Mouse (Mus musculus): ENCODE data around the gene Ell2. TPM values are rescaled to one million over a fixed set of nuclear protein-coding genes. Genes with fewer than 3 reads are reported as not detected.

Gene Ell2
- polyA plus RNA-seq, 1 experiment from 2014 or later = 4.3 TPM

- 79% methylated on average over 5 of the region's 5 CpGs for WGBS
- Histone ChIP-seq H3K36me3 (ENCODE audit: control insufficient read depth, insufficient read depth, low read length) (no peaks in the 10 kb centered on the region), H3K9ac (ENCODE audit: low read depth, low read length) (no peak overlapping the region), H3K4me1 (ENCODE audit: control insufficient read depth, insufficient read depth, low read length) (peaks cover 3% of the 10 kb centered on the region), H3K4me2 (ENCODE audit: low read depth, low read length) (no peak overlapping the region), H3K27me3 (replicated peaks; ENCODE audit: control insufficient read depth, insufficient read depth, low read length) (no peaks in the 10 kb centered on the region), H3K27ac (ENCODE audit: low read length) (no peak overlapping the region), H3K4me3 (ENCODE audit: low read length) (no peak overlapping the region), H3K9me3 (ENCODE audit: control insufficient read depth, low read length) (no peaks in the 10 kb centered on the region)
- ATAC-seq = no peak
Observed at GRCm38 (mm10) chr13:75754398-75754797, 47.8 kb downstream of the Ell2 start.

- WGBS = 95% methylated on average over 4 of the region's 4 CpGs
- Histone ChIP-seq H3K4me1 (ENCODE audit: control insufficient read depth, insufficient read depth, low read length) (no peaks in the 10 kb centered on the region), H3K27ac (ENCODE audit: low read length) (no peak overlapping the region), H3K9ac (ENCODE audit: low read depth, low read length) (no peak overlapping the region), H3K27me3 (replicated peaks; ENCODE audit: control insufficient read depth, insufficient read depth, low read length) (no peaks in the 10 kb centered on the region), H3K4me3 (ENCODE audit: low read length) (no peak overlapping the region), H3K4me2 (ENCODE audit: low read depth, low read length) (no peak overlapping the region), H3K36me3 (ENCODE audit: control insufficient read depth, insufficient read depth, low read length) (no peaks in the 10 kb centered on the region), H3K9me3 (ENCODE audit: control insufficient read depth, low read length) (no peaks in the 10 kb centered on the region)
- ATAC-seq = no peak
Observed at GRCm38 (mm10) chr13:75760859-75761548, 54.4 kb downstream of the Ell2 start.

- H3K4me1 ChIP-seq (ENCODE audit: control insufficient read depth, insufficient read depth, low read length) = no peaks in the 10 kb centered on the region
- H3K27me3 ChIP-seq (replicated peaks; ENCODE audit: control insufficient read depth, insufficient read depth, low read length) = no peaks in the 10 kb centered on the region
- H3K4me2 ChIP-seq (ENCODE audit: low read depth, low read length) = no peak overlapping the region
- ATAC-seq = no peak
- H3K9ac ChIP-seq (ENCODE audit: low read depth, low read length) = no peak overlapping the region
- no peaks in the 10 kb centered on the region for H3K36me3 ChIP-seq (ENCODE audit: control insufficient read depth, insufficient read depth, low read length)
- 87% methylated on average over 4 of the region's 4 CpGs for WGBS
- H3K9me3 ChIP-seq (ENCODE audit: control insufficient read depth, low read length) = no peaks in the 10 kb centered on the region
- H3K27ac ChIP-seq (ENCODE audit: low read length) = no peak overlapping the region
- H3K4me3 ChIP-seq (ENCODE audit: low read length) = no peak overlapping the region
Observed at GRCm38 (mm10) chr13:75762759-75763158, 56.2 kb downstream of the Ell2 start.

- H3K4me1 ChIP-seq (ENCODE audit: control insufficient read depth, insufficient read depth, low read length) = no peaks in the 10 kb centered on the region
- 52% methylated on average over 3 of the region's 3 CpGs for WGBS
- no peak overlapping the region for H3K4me2 ChIP-seq (ENCODE audit: low read depth, low read length)
- H3K27me3 ChIP-seq (replicated peaks; ENCODE audit: control insufficient read depth, insufficient read depth, low read length) = no peaks in the 10 kb centered on the region
- H3K9ac ChIP-seq (ENCODE audit: low read depth, low read length) = no peak overlapping the region
- H3K27ac ChIP-seq (ENCODE audit: low read length) = no peak overlapping the region
- H3K9me3 ChIP-seq (ENCODE audit: control insufficient read depth, low read length) = no peaks in the 10 kb centered on the region
- no peaks in the 10 kb centered on the region for H3K36me3 ChIP-seq (ENCODE audit: control insufficient read depth, insufficient read depth, low read length)
- H3K4me3 ChIP-seq (ENCODE audit: low read length) = no peak overlapping the region
- ATAC-seq = no peak
Observed at GRCm38 (mm10) chr13:75763280-75763679, 56.7 kb downstream of the Ell2 start.

- WGBS = 67% methylated on average over 1 of the region's 1 CpGs
- no peak for ATAC-seq
- Histone ChIP-seq H3K4me3 (ENCODE audit: low read length) (no peak overlapping the region), H3K36me3 (ENCODE audit: control insufficient read depth, insufficient read depth, low read length) (no peaks in the 10 kb centered on the region), H3K27me3 (replicated peaks; ENCODE audit: control insufficient read depth, insufficient read depth, low read length) (no peaks in the 10 kb centered on the region), H3K9me3 (ENCODE audit: control insufficient read depth, low read length) (no peaks in the 10 kb centered on the region), H3K27ac (ENCODE audit: low read length) (no peak overlapping the region), H3K4me1 (ENCODE audit: control insufficient read depth, insufficient read depth, low read length) (no peaks in the 10 kb centered on the region), H3K4me2 (ENCODE audit: low read depth, low read length) (no peak overlapping the region), H3K9ac (ENCODE audit: low read depth, low read length) (no peak overlapping the region)
Observed at GRCm38 (mm10) chr13:75765742-75766141, 59.2 kb downstream of the Ell2 start.

- H3K4me3 ChIP-seq (ENCODE audit: low read length) = no peak overlapping the region
- WGBS = 68% methylated on average over 5 of the region's 5 CpGs
- H3K27me3 ChIP-seq (replicated peaks; ENCODE audit: control insufficient read depth, insufficient read depth, low read length) = no peaks in the 10 kb centered on the region
- ATAC-seq = no peak
- H3K27ac ChIP-seq (ENCODE audit: low read length) = no peak overlapping the region
- no peak overlapping the region for H3K4me2 ChIP-seq (ENCODE audit: low read depth, low read length)
- H3K9me3 ChIP-seq (ENCODE audit: control insufficient read depth, low read length) = no peaks in the 10 kb centered on the region
- H3K36me3 ChIP-seq (ENCODE audit: control insufficient read depth, insufficient read depth, low read length) = no peaks in the 10 kb centered on the region
- no peaks in the 10 kb centered on the region for H3K4me1 ChIP-seq (ENCODE audit: control insufficient read depth, insufficient read depth, low read length)
- H3K9ac ChIP-seq (ENCODE audit: low read depth, low read length) = no peak overlapping the region
Observed at GRCm38 (mm10) chr13:75766238-75766637, 59.7 kb downstream of the Ell2 start.

- Histone ChIP-seq H3K4me1 (ENCODE audit: control insufficient read depth, insufficient read depth, low read length) (no peaks in the 10 kb centered on the region), H3K27me3 (replicated peaks; ENCODE audit: control insufficient read depth, insufficient read depth, low read length) (no peaks in the 10 kb centered on the region), H3K9me3 (ENCODE audit: control insufficient read depth, low read length) (no peaks in the 10 kb centered on the region), H3K4me3 (ENCODE audit: low read length) (no peak overlapping the region), H3K4me2 (ENCODE audit: low read depth, low read length) (no peak overlapping the region), H3K27ac (ENCODE audit: low read length) (no peak overlapping the region), H3K9ac (ENCODE audit: low read depth, low read length) (no peak overlapping the region), H3K36me3 (ENCODE audit: control insufficient read depth, insufficient read depth, low read length) (no peaks in the 10 kb centered on the region)
- ATAC-seq = no peak
- WGBS = 79% methylated on average over 2 of the region's 2 CpGs
Observed at GRCm38 (mm10) chr13:75766967-75767366, 60.4 kb downstream of the Ell2 start.

- H3K4me1 ChIP-seq (ENCODE audit: control insufficient read depth, insufficient read depth, low read length) = no peaks in the 10 kb centered on the region
- no peaks in the 10 kb centered on the region for H3K36me3 ChIP-seq (ENCODE audit: control insufficient read depth, insufficient read depth, low read length)
- H3K27me3 ChIP-seq (replicated peaks; ENCODE audit: control insufficient read depth, insufficient read depth, low read length) = no peaks in the 10 kb centered on the region
- no peak overlapping the region for H3K4me2 ChIP-seq (ENCODE audit: low read depth, low read length)
- no peak overlapping the region for H3K27ac ChIP-seq (ENCODE audit: low read length)
- ATAC-seq = no peak
- no peaks in the 10 kb centered on the region for H3K9me3 ChIP-seq (ENCODE audit: control insufficient read depth, low read length)
- H3K4me3 ChIP-seq (ENCODE audit: low read length) = no peak overlapping the region
- no peak overlapping the region for H3K9ac ChIP-seq (ENCODE audit: low read depth, low read length)
- WGBS = 94% methylated on average over 2 of the region's 2 CpGs
Observed at GRCm38 (mm10) chr13:75770744-75771143, 64.2 kb downstream of the Ell2 start.

- no peak overlapping the region for H3K27ac ChIP-seq (ENCODE audit: low read length)
- H3K27me3 ChIP-seq (replicated peaks; ENCODE audit: control insufficient read depth, insufficient read depth, low read length) = no peaks in the 10 kb centered on the region
- no peaks in the 10 kb centered on the region for H3K9me3 ChIP-seq (ENCODE audit: control insufficient read depth, low read length)
- 81% methylated on average over 4 of the region's 4 CpGs for WGBS
- no peaks in the 10 kb centered on the region for H3K36me3 ChIP-seq (ENCODE audit: control insufficient read depth, insufficient read depth, low read length)
- no peak overlapping the region for H3K4me3 ChIP-seq (ENCODE audit: low read length)
- H3K4me2 ChIP-seq (ENCODE audit: low read depth, low read length) = no peak overlapping the region
- no peak overlapping the region for H3K9ac ChIP-seq (ENCODE audit: low read depth, low read length)
- ATAC-seq = no peak
- no peaks in the 10 kb centered on the region for H3K4me1 ChIP-seq (ENCODE audit: control insufficient read depth, insufficient read depth, low read length)
Observed at GRCm38 (mm10) chr13:75771404-75771803, 64.8 kb downstream of the Ell2 start.

Data from intestine, embryonic 16.5 days (tissue).